Mouse (Mus musculus): ENCODE data around the gene Chchd1.

DNA sequence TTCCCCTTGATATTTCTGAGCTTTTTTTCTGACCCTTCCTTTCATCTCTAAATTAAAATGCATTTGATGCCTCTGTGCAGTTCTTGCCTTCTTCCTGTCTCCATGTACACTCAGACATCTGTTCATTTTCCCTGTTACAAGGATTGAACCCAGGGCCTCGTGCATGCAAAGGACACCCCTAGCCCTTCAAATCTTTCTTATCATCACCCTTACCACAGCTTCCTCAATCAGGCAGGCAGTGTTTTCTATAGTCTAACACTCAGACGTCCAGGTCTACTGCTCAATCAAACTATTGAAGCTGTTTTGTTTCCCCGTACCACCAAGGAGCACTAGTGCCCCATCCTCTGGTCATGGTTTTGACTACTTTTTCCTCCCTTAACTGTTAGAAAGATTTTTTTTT is 51.0 kb downstream of the Chchd1 start:
- TF ChIP-seq CTCF (IDR thresholded peaks at IDR 0.05; ENCODE audit: control insufficient read depth, insufficient read depth, insufficient read length) (no peak), USF1 (IDR thresholded peaks at IDR 0.05; ENCODE audit: low read depth) (no peak), MYOD1 (IDR thresholded peaks at IDR 0.05; ENCODE audit: control insufficient read depth, insufficient read length, low read depth) (no peak)
